Mouse (Mus musculus) heart, adult 2 months (tissue): ENCODE data around the gene Rab24.

Experiments
- CTCF ChIP-seq: fragments of 200-600 bp; IDR thresholded peaks from 2 replicates; pipeline ENCODE4 v1.8.1; 2022; ENCODE audit warnings: antibody characterized with exemption, mild to moderate bottlenecking, moderate library complexity
- EP300 ChIP-seq: fragments of 200-500 bp; IDR thresholded peaks from 2 replicates; pipeline ENCODE4 v1.6.1; 2011; ENCODE audit warnings: low read depth, low read length, control low read depth; ENCODE audit not compliant: insufficient read depth
- POLR2A ChIP-seq: fragments of 200-500 bp; IDR thresholded peaks from 2 replicates; pipeline ENCODE4 v1.6.1; 2011; ENCODE audit warnings: mild to moderate bottlenecking, low read depth, low read length, control low read depth; ENCODE audit not compliant: insufficient read depth

DNA sequence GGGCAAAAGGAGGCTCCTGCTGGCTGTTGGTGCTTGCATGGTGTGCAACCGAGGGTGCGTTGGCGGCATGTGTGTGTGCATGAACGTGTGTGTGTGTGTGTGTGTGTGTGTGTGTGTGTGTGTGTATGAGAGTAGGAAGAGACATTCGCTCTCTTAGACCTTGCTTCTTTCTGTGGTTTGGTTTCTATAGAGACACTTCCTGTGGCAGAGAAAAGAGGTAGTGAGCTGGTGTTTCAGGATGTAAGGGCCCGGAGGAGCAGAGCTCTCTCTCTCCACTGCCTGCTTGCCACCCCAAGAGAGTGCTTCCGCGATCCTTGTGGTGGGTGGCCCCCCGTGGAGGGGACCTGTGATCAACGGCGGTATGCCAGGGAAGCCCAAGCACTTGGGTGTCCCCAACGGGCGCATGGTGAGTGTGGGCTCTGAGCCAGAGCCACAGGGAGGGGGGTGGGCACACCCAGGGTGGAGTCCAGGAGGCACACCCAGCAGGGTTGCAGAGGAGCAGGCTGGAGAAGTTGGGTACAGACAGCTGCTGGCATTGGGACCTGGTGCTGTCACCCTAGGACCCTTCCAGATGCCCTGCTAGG is 47.9 kb upstream of the Rab24 start, which contains the start of gene Rgs14:
- TF ChIP-seq CTCF (no peak), EP300 (no peak), POLR2A (no peak)
